Mouse (Mus musculus): ENCODE measurements around the gene Aes.

Aes gene

GRCm38 (mm10) chr10:81544296-81545160 is 14.8 kb upstream of the Aes start:
- in situ Hi-C loops (cut with MboI): no loop called here

- in situ Hi-C loops (cut with MboI): no loop called here
These were observed 14.0 kb upstream of the Aes start, which contains the start of gene Gna11 for GRCm38 (mm10) chr10:81545161-81545747. Gene Gna11, minus strand, starts transcription at chr10:81545190.

GRCm38 (mm10) chr10:81546332-81546731 is 13.0 kb upstream of the Aes start:
- in situ Hi-C loops (cut with MboI): no loop called here

- in situ Hi-C loops (cut with MboI): no loop called here
These were observed 12.3 kb upstream of the Aes start for GRCm38 (mm10) chr10:81546788-81547571.

- in situ Hi-C loops (cut with MboI): no loop called here
These were observed 10.3 kb upstream of the Aes start for GRCm38 (mm10) chr10:81548944-81549343.

GRCm38 (mm10) chr10:81550257-81550656 is 9.0 kb upstream of the Aes start:
- in situ Hi-C loops (cut with MboI): no loop called here

- in situ Hi-C loops (cut with MboI): no loop called here
These were observed 7.6 kb upstream of the Aes start for GRCm38 (mm10) chr10:81551597-81552102.

GRCm38 (mm10) chr10:81553232-81553631 is 6.1 kb upstream of the Aes start:
- in situ Hi-C loops (cut with MboI): no loop called here

GRCm38 (mm10) chr10:81553807-81554755 is 5.2 kb upstream of the Aes start:
- in situ Hi-C loops (cut with MboI): no loop called here

- in situ Hi-C loops (cut with MboI): no loop called here
These were observed 3.0 kb upstream of the Aes start for GRCm38 (mm10) chr10:81556282-81556681.

GRCm38 (mm10) chr10:81557491-81557890 is 1.8 kb upstream of the Aes start:
- in situ Hi-C loops (cut with MboI): no loop called here

- in situ Hi-C loops (cut with MboI): no loop called here
These were observed 595 bp downstream of the Aes start for GRCm38 (mm10) chr10:81559627-81560539.

GRCm38 (mm10) chr10:81560719-81561459 is 1.6 kb downstream of the Aes start:
- in situ Hi-C loops (cut with MboI): no loop called here

GRCm38 (mm10) chr10:81562411-81562810 is 3.1 kb downstream of the Aes start:
- in situ Hi-C loops (cut with MboI): no loop called here

GRCm38 (mm10) chr10:81563481-81563880 is 4.2 kb downstream of the Aes start:
- in situ Hi-C loops (cut with MboI): no loop called here

- in situ Hi-C loops (cut with MboI): no loop called here
These were observed 4.9 kb downstream of the Aes start for GRCm38 (mm10) chr10:81564216-81564615.

- in situ Hi-C loops (cut with MboI): loop anchor here (5.0 kb wide), 1 partner anchor 38 kb away; the partner anchor contains the start of gene Tle6
These were observed 5.4 kb downstream of the Aes start for GRCm38 (mm10) chr10:81564734-81565133.

- in situ Hi-C loops (cut with MboI): loop anchor here (5.0 kb wide), 1 partner anchor 37 kb away; the partner anchor contains the start of gene Tle6
These were observed 6.3 kb downstream of the Aes start for GRCm38 (mm10) chr10:81565257-81566228.
